Mouse (Mus musculus) hindbrain, embryonic 14.5 days (tissue): ENCODE data around the gene Folr1. TPM values are rescaled to one million over a fixed set of nuclear protein-coding genes. Genes with fewer than 3 reads are reported as not detected.

Experiments used
- ATAC-seq: fragments of 200-750 bp; cut with Nextera tagmentation; 2 replicates; pipeline ENCODE4 v1.8.0; 2017; ENCODE audit warnings: moderate number of reproducible peaks, mild to moderate bottlenecking, moderate TSS enrichment, moderate library complexity; ENCODE audit not compliant: low FRiP score
- DNase-seq: peaks from one replicate; pipeline ENCODE4 v3.0.0-alpha.2; 2015; ENCODE audit warnings: low spot score
- H3K27ac ChIP-seq: fragments of 300-500 bp; sonication (generic); 2 replicates; pipeline ENCODE4 v1.5.1; 2014; ENCODE audit warnings: mild to moderate bottlenecking, moderate library complexity
- H3K27me3 ChIP-seq: fragments of 300-500 bp; sonication (generic); 2 replicates; pipeline ENCODE4 v1.6.1; 2014; ENCODE audit warnings: mild to moderate bottlenecking, low read length, mixed read lengths; ENCODE audit not compliant: control insufficient read depth, insufficient read depth
- H3K36me3 ChIP-seq: fragments of 300-500 bp; sonication (generic); replicated peaks from 2 replicates; pipeline ENCODE4 v1.6.1; 2014; ENCODE audit not compliant: control insufficient read depth, insufficient read depth
- H3K4me1 ChIP-seq: fragments of 300-500 bp; sonication (generic); replicated peaks from 2 replicates; pipeline ENCODE4 v1.6.1; 2014; ENCODE audit warnings: antibody characterized with exemption, low read length, mixed read lengths; ENCODE audit not compliant: control insufficient read depth, insufficient read depth
- H3K4me2 ChIP-seq: fragments of 300-500 bp; sonication (generic); replicated peaks from 2 replicates; pipeline ENCODE4 v1.6.1; 2014; ENCODE audit warnings: mild to moderate bottlenecking, moderate library complexity
- H3K4me3 ChIP-seq: fragments of 300-500 bp; sonication (generic); replicated peaks from 2 replicates; pipeline ENCODE4 v1.5.1; 2014; ENCODE audit warnings: mild to moderate bottlenecking, low read length
- H3K9ac ChIP-seq: fragments of 300-500 bp; sonication (generic); 2 replicates; pipeline ENCODE4 v1.6.1; 2014
- H3K9me3 ChIP-seq: fragments of 300-500 bp; sonication (generic); 2 replicates; pipeline ENCODE4 v1.6.1; 2016; ENCODE audit warnings: low read length; ENCODE audit not compliant: control insufficient read depth
- WGBS: fragments of 180-500 bp; shearing (Covaris S2); extraction: QIAGEN DNeasy Blood & Tissue Kit; methylation state at CpG from one replicate; pipeline ENCODE4 v1.1.7; 2014; 5-methylcytosine and 5-hydroxymethylcytosine counted together
- polyA plus RNA-seq: library from polyadenylated mRNA; unstranded; fragments of >200 nt; fragmentation: Nextera tagmentation; extraction: Ambion mirVana; gene quantifications from 2 replicates; pipeline ENCODE4 v1.2.1, GENCODE M21; 2014

The Folr1 gene
- polyA plus RNA-seq, 1 experiment from 2014 or later = 69.7 TPM

DNA sequence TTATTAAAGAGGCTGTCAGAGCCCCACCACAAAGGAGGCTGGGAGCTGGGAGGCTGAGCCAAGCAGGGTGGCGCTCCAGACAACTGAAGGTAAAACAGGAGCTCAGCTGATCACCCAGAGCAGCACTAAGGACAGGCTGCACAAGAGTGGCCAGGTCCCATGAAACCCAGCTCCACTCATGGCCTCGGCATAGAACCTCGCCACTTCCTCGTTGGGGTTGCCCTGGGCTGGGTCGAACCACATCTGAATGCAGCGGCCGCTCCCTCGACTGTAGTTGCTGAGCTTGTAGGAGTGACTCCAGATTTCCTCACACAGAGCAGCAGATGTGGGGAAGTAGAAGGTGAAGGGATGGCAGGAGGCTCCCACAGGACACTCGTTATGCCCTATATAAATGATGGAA, 12.2 kb downstream of the Folr1 start:
- Histone ChIP-seq H3K4me3 (no peak overlapping the region), H3K4me1 (no peaks in the 10 kb centered on the region), H3K4me2 (no peak overlapping the region), H3K9ac (no peak overlapping the region), H3K27me3 (no peaks in the 10 kb centered on the region), H3K36me3 (no peaks in the 10 kb centered on the region), H3K9me3 (no peaks in the 10 kb centered on the region), H3K27ac (no peak overlapping the region)
- 87% methylated on average over 9 of the region's 9 CpGs for WGBS
- no peak for DNase-seq
- no peak for ATAC-seq

DNA sequence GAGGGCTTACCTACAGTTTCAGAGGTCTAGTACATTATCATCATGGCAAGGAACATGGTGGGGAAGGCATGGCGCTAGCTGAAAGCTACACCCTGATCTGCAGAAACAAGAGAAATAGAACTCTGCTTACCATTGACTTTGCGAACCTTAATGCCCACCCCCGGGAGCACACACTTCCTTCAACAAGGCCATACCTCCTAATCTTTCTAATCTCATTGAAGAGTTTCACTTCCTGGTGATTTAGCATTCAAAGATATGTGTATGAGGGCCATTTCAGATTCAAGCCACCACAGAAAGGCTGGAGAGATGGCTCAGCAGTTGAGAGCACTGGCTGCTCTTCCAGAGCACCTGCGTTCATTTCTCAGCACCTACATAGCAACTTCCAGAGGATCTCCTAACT, 13.5 kb downstream of the Folr1 start, which contains the start of gene Folr2:
Gene Folr2, minus strand, starts transcription at position 101 of the 400 bp plus-strand sequence.
- H3K36me3 ChIP-seq = no peaks in the 10 kb centered on the region
- DNase-seq (no peak), ATAC-seq (no peak)
- no peaks in the 10 kb centered on the region for H3K4me1 ChIP-seq
- no peak within 1 kb of the TSS for H3K27ac ChIP-seq
- no peaks in the 10 kb centered on the region for H3K9me3 ChIP-seq
- no peak within 1 kb of the TSS for H3K4me3 ChIP-seq
- WGBS = 90% methylated on average over 4 of the region's 4 CpGs
- H3K9ac ChIP-seq = no peak within 1 kb of the TSS
- H3K27me3 ChIP-seq = no peaks in the 10 kb centered on the region
- H3K4me2 ChIP-seq = no peak within 1 kb of the TSS

DNA sequence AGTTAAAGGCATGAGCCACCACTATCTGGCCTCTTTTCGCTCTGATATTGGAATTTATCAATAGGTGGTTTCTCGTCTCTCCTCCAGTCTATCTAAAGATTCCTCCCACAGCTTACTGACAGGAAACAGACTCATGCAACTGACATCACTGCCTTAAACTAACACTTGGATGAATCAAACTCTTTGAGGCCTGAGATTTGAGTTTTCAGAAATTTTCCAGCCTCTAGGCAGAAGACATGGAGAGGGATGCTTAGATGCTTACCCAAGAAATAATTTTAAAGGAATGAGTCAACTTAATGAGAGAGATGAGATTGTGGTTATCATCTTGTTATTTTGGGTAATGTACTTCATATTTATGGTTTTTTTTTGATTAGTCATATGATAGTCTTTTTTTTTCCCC, 16.8 kb downstream of the Folr1 start:
- Histone ChIP-seq H3K27me3 (no peaks in the 10 kb centered on the region), H3K4me3 (no peak overlapping the region), H3K27ac (no peak overlapping the region), H3K4me2 (no peak overlapping the region), H3K9ac (no peak overlapping the region), H3K4me1 (no peaks in the 10 kb centered on the region), H3K36me3 (no peaks in the 10 kb centered on the region), H3K9me3 (no peaks in the 10 kb centered on the region)
- ATAC-seq (no peak), DNase-seq (no peak)
- WGBS = 93% methylated on average over 2 of the region's 2 CpGs

DNA sequence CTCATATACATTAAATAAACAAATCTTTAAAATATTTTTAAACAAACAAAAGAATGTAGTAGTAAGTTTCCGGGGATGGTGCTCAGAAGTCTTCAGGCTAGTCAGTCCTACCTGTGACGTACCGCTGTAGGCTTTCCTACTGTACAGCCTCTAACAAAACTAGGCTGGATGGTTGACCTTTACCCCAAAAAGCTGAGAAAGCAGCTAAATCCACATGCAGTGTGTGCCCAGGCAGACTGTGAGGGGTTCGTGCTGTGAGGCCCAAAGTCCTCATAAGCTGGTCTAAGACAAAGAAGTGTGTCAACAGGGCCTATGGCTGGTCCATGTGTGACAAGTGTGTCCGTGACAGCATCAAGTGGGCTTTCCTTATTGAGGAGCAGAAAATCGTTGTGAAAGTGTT, 17.7 kb downstream of the Folr1 start:
- H3K9me3 ChIP-seq = no peaks in the 10 kb centered on the region
- no peaks in the 10 kb centered on the region for H3K4me1 ChIP-seq
- H3K4me3 ChIP-seq = no peak overlapping the region
- H3K4me2 ChIP-seq = no peak overlapping the region
- ATAC-seq (no peak), DNase-seq (no peak)
- WGBS = 87% methylated on average over 6 of the region's 6 CpGs
- H3K27me3 ChIP-seq = no peaks in the 10 kb centered on the region
- no peak overlapping the region for H3K9ac ChIP-seq
- no peak overlapping the region for H3K27ac ChIP-seq
- H3K36me3 ChIP-seq = no peaks in the 10 kb centered on the region

DNA sequence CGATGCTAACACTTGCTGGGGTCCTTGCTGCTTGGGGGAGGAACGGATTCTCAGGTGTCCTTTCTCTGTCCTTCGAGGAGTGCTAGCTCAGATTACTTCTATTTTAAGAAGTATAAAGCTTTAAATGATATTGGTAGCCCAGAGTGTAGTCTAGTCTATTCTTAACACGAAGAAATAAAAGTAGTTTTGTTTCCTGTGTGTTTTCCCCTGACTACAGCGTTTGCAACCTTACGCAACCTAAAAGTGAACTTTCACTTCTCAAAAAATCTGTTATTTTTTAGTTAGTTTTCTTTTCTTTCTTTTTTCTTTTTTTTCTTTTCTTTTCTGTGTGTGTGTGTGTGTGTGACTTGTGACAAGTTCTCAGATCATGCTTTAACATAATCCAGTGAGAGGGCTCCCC, 18.9 kb downstream of the Folr1 start:
- no peak overlapping the region for H3K4me2 ChIP-seq
- no peak overlapping the region for H3K4me3 ChIP-seq
- ATAC-seq = no peak
- H3K9me3 ChIP-seq = no peaks in the 10 kb centered on the region
- no peak overlapping the region for H3K9ac ChIP-seq
- no peaks in the 10 kb centered on the region for H3K27me3 ChIP-seq
- H3K27ac ChIP-seq = no peak overlapping the region
- WGBS = 85% methylated on average over 6 of the region's 6 CpGs
- DNase-seq = no peak
- H3K36me3 ChIP-seq = no peaks in the 10 kb centered on the region
- no peaks in the 10 kb centered on the region for H3K4me1 ChIP-seq

DNA sequence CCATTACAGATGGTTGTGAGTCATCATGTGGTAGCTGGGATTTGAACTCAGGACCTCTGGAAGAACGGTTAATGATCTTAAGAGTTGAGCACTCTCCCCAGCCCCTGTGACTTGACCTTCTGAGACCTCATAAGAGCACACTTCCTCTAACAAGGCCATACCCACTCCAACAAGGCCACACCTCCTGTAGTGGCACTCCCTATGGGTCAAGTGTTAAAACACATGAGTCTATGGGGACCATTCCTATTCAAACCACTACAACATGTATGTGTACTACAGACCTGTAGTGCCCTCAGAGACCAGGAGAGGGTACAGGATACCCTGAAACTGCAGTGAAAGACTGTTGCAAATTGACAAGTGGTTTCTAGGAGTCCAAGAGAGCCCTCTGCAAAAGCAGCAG, 22.7 kb downstream of the Folr1 start:
- Histone ChIP-seq H3K36me3 (no peaks in the 10 kb centered on the region), H3K27me3 (no peaks in the 10 kb centered on the region), H3K4me1 (no peaks in the 10 kb centered on the region), H3K4me2 (no peak overlapping the region), H3K9me3 (no peaks in the 10 kb centered on the region), H3K9ac (no peak overlapping the region), H3K27ac (no peak overlapping the region), H3K4me3 (no peak overlapping the region)
- no peak for DNase-seq
- no peak for ATAC-seq
- WGBS = 96% methylated on average over 1 of the region's 1 CpGs

DNA sequence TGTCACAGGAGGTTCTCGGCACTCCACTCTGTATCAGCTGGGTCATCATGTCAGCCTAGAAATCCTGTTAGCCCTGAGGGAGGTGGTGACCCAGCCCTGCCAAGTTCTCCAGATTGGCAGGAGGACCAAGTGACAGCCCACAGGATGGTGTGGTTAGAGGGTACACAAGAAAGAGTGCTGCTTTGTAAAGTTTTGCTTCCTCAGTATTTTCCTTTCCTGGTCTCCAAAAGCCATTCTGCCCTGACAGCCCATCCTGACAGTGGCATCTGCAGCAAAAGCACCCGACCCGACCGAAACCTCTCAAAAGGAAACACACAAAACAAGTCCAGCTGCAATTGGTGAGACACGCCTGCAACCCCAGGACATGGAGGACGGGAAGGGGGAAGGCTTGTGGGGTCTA, 26.4 kb downstream of the Folr1 start:
- ATAC-seq = no peak
- no peaks in the 10 kb centered on the region for H3K9me3 ChIP-seq
- no peak overlapping the region for H3K9ac ChIP-seq
- no peak for DNase-seq
- H3K4me3 ChIP-seq = no peak overlapping the region
- H3K27me3 ChIP-seq = no peaks in the 10 kb centered on the region
- H3K27ac ChIP-seq = no peak overlapping the region
- H3K4me2 ChIP-seq = no peak overlapping the region
- 79% methylated on average over 6 of the region's 6 CpGs for WGBS
- H3K36me3 ChIP-seq = no peaks in the 10 kb centered on the region
- H3K4me1 ChIP-seq = no peaks in the 10 kb centered on the region

DNA sequence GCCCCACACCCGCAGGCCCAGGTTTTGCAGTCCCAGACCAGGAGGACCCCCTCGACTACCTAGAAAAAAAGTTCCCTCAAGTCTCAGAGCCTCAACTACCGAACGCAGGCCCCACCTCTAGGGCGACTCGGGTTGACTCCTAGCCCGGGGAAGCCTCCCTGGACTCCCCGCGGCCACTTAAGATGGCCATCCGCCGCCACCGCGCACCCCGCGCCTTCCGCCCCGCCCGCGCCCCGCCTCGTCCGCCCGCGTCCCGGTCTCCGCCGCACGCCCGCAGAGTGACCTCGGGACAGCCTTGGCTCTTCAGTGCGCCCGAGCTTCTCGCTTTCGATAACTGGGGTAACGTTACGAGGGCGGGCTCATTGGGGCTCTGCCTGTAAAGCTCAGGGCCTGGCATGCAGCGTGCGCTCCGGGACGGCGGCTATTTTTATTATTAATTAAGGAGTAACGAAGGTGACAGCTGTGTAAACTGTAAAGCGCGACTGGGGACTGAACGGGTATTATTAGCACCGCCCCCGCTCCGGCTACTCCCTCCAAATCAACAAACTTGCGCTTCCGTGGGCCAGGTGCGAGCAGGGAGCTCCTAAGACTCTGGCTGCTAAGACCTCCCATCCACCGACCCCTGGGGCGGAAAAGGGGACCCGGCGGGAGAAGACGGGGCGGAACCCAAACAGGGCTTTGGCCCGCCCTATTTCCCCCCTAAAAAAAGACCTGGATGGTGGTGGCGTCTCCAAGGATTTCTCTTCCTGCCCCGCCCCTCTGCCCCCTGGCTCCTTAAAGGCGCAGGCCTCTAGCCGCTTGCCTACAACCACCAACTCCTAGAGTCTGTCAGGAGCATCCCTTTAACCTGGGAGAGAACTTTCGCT, 32.7 kb downstream of the Folr1 start, which contains the start of gene Inppl1:
Gene Inppl1, minus strand, starts transcription at position 624 of the 866 bp plus-strand sequence.
- WGBS = under 1% methylated on average over 64 of the region's 64 CpGs

DNA sequence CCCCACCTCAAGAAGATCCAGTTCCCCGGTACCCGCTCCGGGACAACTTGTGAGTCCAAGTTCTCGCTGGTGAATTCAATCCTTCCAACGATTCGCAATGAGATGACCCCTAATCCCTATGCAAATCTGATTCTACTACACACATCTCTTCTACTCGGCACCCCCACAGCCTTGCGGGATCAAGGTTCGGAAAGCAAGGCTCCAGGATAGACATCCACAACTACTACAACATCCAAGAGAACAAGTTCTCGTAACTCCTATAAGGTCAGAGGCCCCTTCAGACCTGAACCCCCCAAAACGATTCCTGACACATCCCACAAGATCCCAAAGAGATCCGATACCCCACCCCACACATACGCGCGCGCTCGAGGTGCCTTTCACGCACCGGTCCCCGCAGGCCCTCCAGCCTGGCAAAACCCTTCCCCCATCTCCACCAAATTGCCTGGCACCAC, 33.4 kb downstream of the Folr1 start:
- WGBS = under 1% methylated on average over 20 of the region's 20 CpGs
- Histone ChIP-seq H3K4me2 (peak overlapping the region; percentile 97), H3K4me1 (peaks cover 31% of the 10 kb centered on the region), H3K9ac (peak overlapping the region; percentile 74), H3K27ac (peak overlapping the region; percentile 84), H3K27me3 (peaks cover 21% of the 10 kb centered on the region; the same call in 1 of the 2 replicates), H3K9me3 (no peaks in the 10 kb centered on the region), H3K4me3 (peak overlapping the region; percentile 68), H3K36me3 (no peaks in the 10 kb centered on the region)
- DNase-seq (no peak), ATAC-seq (no peak)

More for the DNA sequence above, 32.7 kb downstream of the Folr1 start, which contains the start of gene Inppl1:
- peak within 1 kb of the TSS; percentile 84 for H3K27ac ChIP-seq
- ATAC-seq (peak; percentile 66), DNase-seq (peak; percentile 69)
- H3K4me1 ChIP-seq = peaks cover 31% of the 10 kb centered on the region
- H3K4me2 ChIP-seq = peak within 1 kb of the TSS; percentile 97
- H3K27me3 ChIP-seq = peaks cover 21% of the 10 kb centered on the region; the same call in 1 of the 2 replicates
- no peaks in the 10 kb centered on the region for H3K9me3 ChIP-seq
- peak within 1 kb of the TSS; percentile 74 for H3K9ac ChIP-seq
- peak within 1 kb of the TSS; percentile 68 for H3K4me3 ChIP-seq
- H3K36me3 ChIP-seq = no peaks in the 10 kb centered on the region
